Mouse (Mus musculus) myocyte (in vitro differentiated cells): ENCODE measurements around the gene Olfr467.

Experiments used
- MAX ChIP-seq: IDR thresholded peaks from one replicate; pipeline ENCODE4 v1.6.1; 2011; ENCODE audit warnings: low read depth, mild to moderate bottlenecking, control low read depth
- MYOD1 ChIP-seq, 3 experiments: IDR thresholded peaks; one replicate each; pipeline ENCODE4 v1.6.1; 2011; ENCODE audit warnings: control low read depth in 2 of 3, low read depth in 2 of 3, mild to moderate bottlenecking in 2 of 3, moderate library complexity in 1 of 3; ENCODE audit not compliant: insufficient read length in 2 of 3, control insufficient read depth in 1 of 3
- POLR2A ChIP-seq: IDR thresholded peaks from one replicate; pipeline ENCODE4 v1.6.1; 2011; ENCODE audit warnings: low read depth, mild to moderate bottlenecking, control low read depth, moderate library complexity; ENCODE audit not compliant: insufficient read length
- TCF3 ChIP-seq: IDR thresholded peaks from one replicate; pipeline ENCODE4 v1.6.1; 2011; ENCODE audit warnings: low read depth, control low read depth; ENCODE audit not compliant: insufficient read length
- USF1 ChIP-seq: IDR thresholded peaks from one replicate; pipeline ENCODE4 v1.6.1; 2011; ENCODE audit warnings: low read depth, mild to moderate bottlenecking, control low read depth, moderate library complexity

DNA sequence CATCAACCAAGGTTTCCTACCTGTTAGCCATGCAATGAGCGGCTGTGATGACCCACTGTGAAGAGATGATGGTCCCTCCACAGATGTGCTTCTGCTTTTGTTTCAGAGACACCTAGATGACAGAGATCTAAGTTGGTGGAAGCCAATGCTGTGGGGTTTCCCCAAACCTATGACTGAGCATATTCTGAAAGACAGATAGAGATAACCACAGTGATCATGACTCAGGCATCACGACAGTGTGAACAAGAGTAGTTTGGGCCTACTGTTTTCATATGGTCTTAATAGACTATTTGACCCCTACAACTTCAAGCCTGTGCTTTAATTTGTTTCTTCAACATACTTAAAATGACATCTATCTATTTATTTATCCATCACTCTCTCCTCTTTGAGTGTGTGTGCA is 15.6 kb upstream of the Olfr467 start:
- TF ChIP-seq POLR2A = no peak
- no peak for TF ChIP-seq MYOD1 (IDR thresholded peaks at IDR 0.05; ENCODE audit: control insufficient read depth in 1 of 3, insufficient read length in 2 of 3, low read depth in 2 of 3)
- TF ChIP-seq USF1 = no peak
- no peak for TF ChIP-seq MAX
- no peak for TF ChIP-seq TCF3
